Mouse (Mus musculus): ENCODE results near the gene Smurf1. TPM values are rescaled to one million over a fixed set of nuclear protein-coding genes. Genes with fewer than 3 reads are reported as not detected.

Gene Smurf1
- polyA plus RNA-seq, 1 experiment from 2014 or later, result 9.2 TPM

DNA sequence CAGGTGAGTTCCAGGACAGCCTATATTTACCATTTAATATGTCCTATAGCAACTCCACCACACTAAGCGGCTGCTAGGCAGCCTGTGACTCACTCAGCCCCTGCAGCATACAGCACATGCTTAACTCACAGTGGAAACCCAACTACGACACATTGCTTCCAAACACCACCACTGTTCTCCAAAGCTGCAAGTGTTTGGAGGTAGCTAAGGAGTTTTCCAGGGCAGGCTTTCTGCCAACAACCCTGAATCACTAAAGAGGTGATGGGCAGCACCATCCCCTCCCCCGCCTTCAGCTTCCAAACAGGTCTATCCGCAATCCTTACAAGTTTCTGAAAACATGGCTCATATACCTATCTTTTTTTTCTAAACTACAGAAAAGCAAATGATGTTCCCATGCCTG lies 15.8 kb downstream of the Smurf1 start:
- Histone ChIP-seq H3K4me3 (ENCODE audit: low read depth, low read length) (no peak overlapping the region), H3K4me1 (replicated peaks; ENCODE audit: control insufficient read depth, insufficient read depth, low read length) (0 out of 2 replicates have a peak, but pooled peaks cover 5% of the 10 kb centered on the region), H3K36me3 (ENCODE audit: control insufficient read depth, insufficient read depth, low read length) (no peaks in the 10 kb centered on the region), H3K9ac (ENCODE audit: low read depth, low read length) (no peak overlapping the region), H3K27ac (ENCODE audit: low read depth, low read length) (no peak overlapping the region), H3K4me2 (no peak overlapping the region), H3K9me3 (ENCODE audit: control insufficient read depth, low read length) (no peaks in the 10 kb centered on the region), H3K27me3 (replicated peaks; ENCODE audit: control insufficient read depth, insufficient read depth, low read length) (no peaks in the 10 kb centered on the region)
- WGBS, result 81% methylated on average over 4 of the region's 4 CpGs
- DNase-seq (ENCODE audit: low spot score), result no peak
- no peak for ATAC-seq (replicated peaks; ENCODE audit: low FRiP score)

DNA sequence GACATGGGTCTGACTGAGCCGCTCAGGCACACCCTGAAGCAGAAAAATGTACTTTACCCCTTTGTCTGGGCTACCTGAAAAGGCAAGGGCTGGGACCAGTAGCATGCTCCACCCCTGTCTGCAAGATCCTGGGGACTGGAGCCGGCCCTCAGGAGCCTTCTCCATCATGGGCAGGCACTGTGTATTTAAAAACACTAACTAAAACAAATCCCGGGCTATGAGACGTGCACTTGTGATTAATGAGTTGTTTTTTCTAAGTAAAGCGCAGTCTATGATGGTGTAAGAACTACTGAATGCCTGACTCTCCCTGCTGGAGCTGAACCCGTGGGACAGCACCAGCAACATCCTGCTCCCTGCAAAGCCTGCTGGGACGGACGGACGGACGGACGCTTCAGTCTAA lies 17.2 kb downstream of the Smurf1 start:
- 65% methylated on average over 11 of the region's 11 CpGs for WGBS
- Histone ChIP-seq H3K4me3 (ENCODE audit: low read depth, low read length) (no peak overlapping the region), H3K36me3 (ENCODE audit: control insufficient read depth, insufficient read depth, low read length) (no peaks in the 10 kb centered on the region), H3K9ac (ENCODE audit: low read depth, low read length) (no peak overlapping the region), H3K27me3 (replicated peaks; ENCODE audit: control insufficient read depth, insufficient read depth, low read length) (no peaks in the 10 kb centered on the region), H3K27ac (ENCODE audit: low read depth, low read length) (no peak overlapping the region), H3K4me1 (replicated peaks; ENCODE audit: control insufficient read depth, insufficient read depth, low read length) (0 out of 2 replicates have a peak, but pooled peaks cover 3% of the 10 kb centered on the region), H3K9me3 (ENCODE audit: control insufficient read depth, low read length) (no peaks in the 10 kb centered on the region), H3K4me2 (no peak overlapping the region)
- ATAC-seq (replicated peaks; ENCODE audit: low FRiP score) (no peak), DNase-seq (ENCODE audit: low spot score) (no peak)

- Histone ChIP-seq H3K9me3 (ENCODE audit: control insufficient read depth, low read length) (no peaks in the 10 kb centered on the region), H3K27ac (ENCODE audit: low read depth, low read length) (no peak overlapping the region), H3K9ac (ENCODE audit: low read depth, low read length) (no peak overlapping the region), H3K36me3 (ENCODE audit: control insufficient read depth, insufficient read depth, low read length) (no peaks in the 10 kb centered on the region), H3K4me3 (ENCODE audit: low read depth, low read length) (no peak overlapping the region), H3K4me1 (replicated peaks; ENCODE audit: control insufficient read depth, insufficient read depth, low read length) (0 out of 2 replicates have a peak, but pooled peaks cover 3% of the 10 kb centered on the region), H3K4me2 (no peak overlapping the region), H3K27me3 (replicated peaks; ENCODE audit: control insufficient read depth, insufficient read depth, low read length) (no peaks in the 10 kb centered on the region)
- WGBS, result 85% methylated on average over 1 of the region's 1 CpGs
- no peak for DNase-seq (ENCODE audit: low spot score)
- no peak for ATAC-seq (replicated peaks; ENCODE audit: low FRiP score)
Observed at GRCm38 (mm10) chr5:144948002-144948401, 17.6 kb downstream of the Smurf1 start.

- Histone ChIP-seq H3K9ac (ENCODE audit: low read depth, low read length) (no peak overlapping the region), H3K36me3 (ENCODE audit: control insufficient read depth, insufficient read depth, low read length) (no peaks in the 10 kb centered on the region), H3K4me2 (no peak overlapping the region), H3K4me3 (ENCODE audit: low read depth, low read length) (no peak overlapping the region), H3K27ac (ENCODE audit: low read depth, low read length) (no peak overlapping the region), H3K4me1 (replicated peaks; ENCODE audit: control insufficient read depth, insufficient read depth, low read length) (0 out of 2 replicates have a peak, but pooled peaks cover 3% of the 10 kb centered on the region), H3K27me3 (replicated peaks; ENCODE audit: control insufficient read depth, insufficient read depth, low read length) (no peaks in the 10 kb centered on the region), H3K9me3 (ENCODE audit: control insufficient read depth, low read length) (no peaks in the 10 kb centered on the region)
- WGBS, result 81% methylated on average over 4 of the region's 4 CpGs
- DNase-seq (ENCODE audit: low spot score), result no peak
- no peak for ATAC-seq (replicated peaks; ENCODE audit: low FRiP score)
Observed at GRCm38 (mm10) chr5:144946032-144946431, 19.6 kb downstream of the Smurf1 start.

GRCm38 (mm10) chr5:144944932-144945331 lies 20.7 kb downstream of the Smurf1 start:
- H3K27ac ChIP-seq (ENCODE audit: low read depth, low read length), result no peak overlapping the region
- no peak overlapping the region for H3K4me3 ChIP-seq (ENCODE audit: low read depth, low read length)
- no peak for DNase-seq (ENCODE audit: low spot score)
- H3K36me3 ChIP-seq (ENCODE audit: control insufficient read depth, insufficient read depth, low read length), result no peaks in the 10 kb centered on the region
- no peak overlapping the region for H3K9ac ChIP-seq (ENCODE audit: low read depth, low read length)
- no peak overlapping the region for H3K4me2 ChIP-seq
- no peaks in the 10 kb centered on the region for H3K9me3 ChIP-seq (ENCODE audit: control insufficient read depth, low read length)
- ATAC-seq (replicated peaks; ENCODE audit: low FRiP score), result no peak
- no peaks in the 10 kb centered on the region for H3K27me3 ChIP-seq (replicated peaks; ENCODE audit: control insufficient read depth, insufficient read depth, low read length)
- WGBS, result 82% methylated on average over 7 of the region's 7 CpGs
- H3K4me1 ChIP-seq (replicated peaks; ENCODE audit: control insufficient read depth, insufficient read depth, low read length), result 0 out of 2 replicates have a peak, but pooled peaks cover 3% of the 10 kb centered on the region

- H3K36me3 ChIP-seq (ENCODE audit: control insufficient read depth, insufficient read depth, low read length), result no peaks in the 10 kb centered on the region
- H3K4me1 ChIP-seq (replicated peaks; ENCODE audit: control insufficient read depth, insufficient read depth, low read length), result 0 out of 2 replicates have a peak, but pooled peaks cover 3% of the 10 kb centered on the region
- no peak overlapping the region for H3K27ac ChIP-seq (ENCODE audit: low read depth, low read length)
- no peak overlapping the region for H3K4me3 ChIP-seq (ENCODE audit: low read depth, low read length)
- H3K9ac ChIP-seq (ENCODE audit: low read depth, low read length), result no peak overlapping the region
- no peaks in the 10 kb centered on the region for H3K9me3 ChIP-seq (ENCODE audit: control insufficient read depth, low read length)
- DNase-seq (ENCODE audit: low spot score), result no peak
- WGBS, result 83% methylated on average over 4 of the region's 4 CpGs
- H3K27me3 ChIP-seq (replicated peaks; ENCODE audit: control insufficient read depth, insufficient read depth, low read length), result no peaks in the 10 kb centered on the region
- no peak for ATAC-seq (replicated peaks; ENCODE audit: low FRiP score)
- no peak overlapping the region for H3K4me2 ChIP-seq
Observed at GRCm38 (mm10) chr5:144944370-144944769, 21.3 kb downstream of the Smurf1 start.

DNA sequence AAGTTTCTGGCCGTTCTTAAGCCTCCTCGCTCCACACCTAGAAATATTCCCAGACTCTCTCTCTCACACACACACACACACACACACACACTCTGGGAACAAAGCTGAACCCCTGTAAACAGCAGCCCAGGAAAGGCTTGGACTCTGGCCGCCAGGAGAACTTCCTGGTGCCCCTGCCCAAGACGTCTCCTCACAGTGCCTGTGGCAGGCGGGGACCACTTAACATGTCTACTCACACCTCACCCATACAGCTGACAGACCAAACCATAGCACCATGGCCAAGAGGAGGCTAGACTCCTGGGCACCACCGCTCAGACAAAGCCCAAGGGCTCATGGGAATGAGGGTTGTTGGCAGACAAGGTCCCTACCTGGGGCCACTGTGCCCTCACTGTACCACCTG lies 22.3 kb downstream of the Smurf1 start:
- Histone ChIP-seq H3K4me1 (replicated peaks; ENCODE audit: control insufficient read depth, insufficient read depth, low read length) (0 out of 2 replicates have a peak, but pooled peaks cover 3% of the 10 kb centered on the region), H3K4me3 (ENCODE audit: low read depth, low read length) (no peak overlapping the region), H3K27ac (ENCODE audit: low read depth, low read length) (no peak overlapping the region), H3K27me3 (replicated peaks; ENCODE audit: control insufficient read depth, insufficient read depth, low read length) (no peaks in the 10 kb centered on the region), H3K4me2 (no peak overlapping the region), H3K9me3 (ENCODE audit: control insufficient read depth, low read length) (no peaks in the 10 kb centered on the region), H3K9ac (ENCODE audit: low read depth, low read length) (no peak overlapping the region), H3K36me3 (ENCODE audit: control insufficient read depth, insufficient read depth, low read length) (no peaks in the 10 kb centered on the region)
- 78% methylated on average over 6 of the region's 6 CpGs for WGBS
- no peak for ATAC-seq (replicated peaks; ENCODE audit: low FRiP score)
- no peak for DNase-seq (ENCODE audit: low spot score)

DNA sequence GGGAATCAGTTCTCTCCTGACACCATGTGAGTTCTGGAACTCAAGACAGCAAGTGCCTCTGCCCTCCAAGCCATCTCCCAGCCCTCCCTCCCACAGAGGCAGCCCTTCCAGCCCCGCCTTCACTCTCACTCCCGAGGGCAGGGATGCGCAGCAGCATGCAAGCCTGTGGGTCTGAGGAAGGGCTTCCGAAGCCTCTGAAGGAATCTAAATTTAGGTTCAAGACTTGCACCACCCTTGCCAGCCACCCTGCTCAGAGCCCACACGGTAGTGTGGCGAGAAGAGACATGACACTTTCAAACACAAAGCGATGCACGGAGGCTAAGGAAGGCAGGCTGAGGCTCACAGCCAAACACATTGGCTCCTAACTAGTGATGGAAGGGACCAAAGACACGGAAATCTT lies 23.2 kb downstream of the Smurf1 start:
- no peak for DNase-seq (ENCODE audit: low spot score)

GRCm38 (mm10) chr5:144940904-144941303 lies 24.7 kb downstream of the Smurf1 start:
- WGBS, result 80% methylated on average over 3 of the region's 3 CpGs
- H3K4me3 ChIP-seq (ENCODE audit: low read depth, low read length), result no peak overlapping the region
- no peak overlapping the region for H3K9ac ChIP-seq (ENCODE audit: low read depth, low read length)
- no peak for ATAC-seq (replicated peaks; ENCODE audit: low FRiP score)
- H3K36me3 ChIP-seq (ENCODE audit: control insufficient read depth, insufficient read depth, low read length), result no peaks in the 10 kb centered on the region
- H3K9me3 ChIP-seq (ENCODE audit: control insufficient read depth, low read length), result no peaks in the 10 kb centered on the region
- H3K27ac ChIP-seq (ENCODE audit: low read depth, low read length), result no peak overlapping the region
- no peaks in the 10 kb centered on the region; the same call in 1 of the 2 replicates for H3K4me1 ChIP-seq (replicated peaks; ENCODE audit: control insufficient read depth, insufficient read depth, low read length)
- no peak for DNase-seq (ENCODE audit: low spot score)
- H3K4me2 ChIP-seq, result no peak overlapping the region
- no peaks in the 10 kb centered on the region for H3K27me3 ChIP-seq (replicated peaks; ENCODE audit: control insufficient read depth, insufficient read depth, low read length)

More for the DNA sequence above, 23.2 kb downstream of the Smurf1 start:
- Histone ChIP-seq H3K36me3 (ENCODE audit: control insufficient read depth, insufficient read depth, low read length) (no peaks in the 10 kb centered on the region), H3K27me3 (replicated peaks; ENCODE audit: control insufficient read depth, insufficient read depth, low read length) (no peaks in the 10 kb centered on the region), H3K27ac (ENCODE audit: low read depth, low read length) (no peak overlapping the region), H3K4me3 (ENCODE audit: low read depth, low read length) (no peak overlapping the region), H3K9ac (ENCODE audit: low read depth, low read length) (no peak overlapping the region), H3K4me2 (no peak overlapping the region), H3K9me3 (ENCODE audit: control insufficient read depth, low read length) (no peaks in the 10 kb centered on the region), H3K4me1 (replicated peaks; ENCODE audit: control insufficient read depth, insufficient read depth, low read length) (no peaks in the 10 kb centered on the region; the same call in 1 of the 2 replicates)
- 69% methylated on average over 9 of the region's 9 CpGs for WGBS
- ATAC-seq (replicated peaks; ENCODE audit: low FRiP score), result no peak
